Mouse (Mus musculus) lung, embryonic 16.5 days (tissue): Measurements from ENCODE around the gene Psd. TPM values are rescaled to one million over a fixed set of nuclear protein-coding genes. Genes with fewer than 3 reads are reported as not detected.

ENCODE experiments used
- ATAC-seq: fragments of 200-750 bp; cut with Nextera tagmentation; 2 replicates; pipeline ENCODE4 v1.8.0; 2017; ENCODE audit warnings: low read depth, mild to moderate bottlenecking, moderate library complexity
- H3K27ac ChIP-seq: fragments of 300-500 bp; sonication (generic); 2 replicates; pipeline ENCODE4 v1.5.1; 2014; ENCODE audit warnings: mild to moderate bottlenecking, control low read depth, low read length
- H3K27me3 ChIP-seq: fragments of 300-500 bp; sonication (generic); 2 replicates; pipeline ENCODE4 v1.6.1; 2014; ENCODE audit warnings: low read depth, low read length, mixed read lengths; ENCODE audit not compliant: control insufficient read depth, insufficient read depth
- H3K36me3 ChIP-seq: fragments of 300-500 bp; sonication (generic); 2 replicates; pipeline ENCODE4 v1.6.1; 2014; ENCODE audit warnings: low read length; ENCODE audit not compliant: control insufficient read depth, insufficient read depth
- H3K4me1 ChIP-seq: fragments of 300-500 bp; sonication (generic); replicated peaks from 2 replicates; pipeline ENCODE4 v1.6.1; 2014; ENCODE audit warnings: low read length, mixed read lengths; ENCODE audit not compliant: control insufficient read depth, insufficient read depth
- H3K4me2 ChIP-seq: fragments of 300-500 bp; sonication (generic); 2 replicates; pipeline ENCODE4 v1.6.1; 2014; ENCODE audit warnings: low read depth, low read length, control low read depth
- H3K4me3 ChIP-seq: fragments of 300-500 bp; sonication (generic); 2 replicates; pipeline ENCODE4 v1.5.1; 2014; ENCODE audit warnings: mild to moderate bottlenecking, low read length, control low read depth
- H3K9ac ChIP-seq: fragments of 300-500 bp; sonication (generic); 2 replicates; pipeline ENCODE4 v1.6.1; 2014; ENCODE audit warnings: low read length, control low read depth
- H3K9me3 ChIP-seq: fragments of 300-500 bp; sonication (generic); 2 replicates; pipeline ENCODE4 v1.6.1; 2016; ENCODE audit warnings: low read length; ENCODE audit not compliant: control insufficient read depth
- WGBS: fragments of 180-500 bp; shearing (Covaris S2); extraction: QIAGEN DNeasy Blood & Tissue Kit; methylation state at CpG from one replicate; pipeline ENCODE4 v1.1.7; 2014; 5-methylcytosine and 5-hydroxymethylcytosine counted together
- polyA plus RNA-seq: library from polyadenylated mRNA; unstranded; fragments of >200 nt; fragmentation: Nextera tagmentation; extraction: Ambion mirVana; gene quantifications from 2 replicates; pipeline ENCODE4 v1.2.1, GENCODE M21; 2015

Psd gene
- polyA plus RNA-seq, 1 experiment from 2014 or later, result 3.4 TPM

GRCm38 (mm10) chr19:46305432-46306267 is 21.3 kb downstream of the Psd start:
- WGBS, result under 1% methylated on average over 39 of the region's 43 CpGs

DNA sequence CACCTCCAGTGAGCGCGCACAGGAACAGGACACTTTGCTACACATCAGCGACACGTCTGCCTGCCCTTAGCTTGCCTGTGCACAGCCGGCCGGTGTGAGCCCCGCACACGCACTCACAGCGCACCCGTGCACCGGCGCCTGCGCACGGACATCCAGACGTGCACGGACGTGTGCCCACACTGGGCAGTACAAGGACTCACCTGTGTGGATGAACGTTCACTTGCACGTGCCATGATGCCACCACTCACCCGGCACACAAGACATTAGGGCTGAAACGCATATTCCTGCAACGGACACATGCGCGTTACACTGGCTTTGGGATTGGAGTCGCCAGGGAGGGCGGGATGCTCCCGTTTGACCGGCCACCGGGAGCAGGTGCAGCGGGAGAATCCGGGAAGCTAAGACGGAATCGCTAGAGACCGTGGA is 22.0 kb downstream of the Psd start:
- H3K4me1 ChIP-seq, result peaks cover 15% of the 10 kb centered on the region
- peak overlapping the region; percentile 96 for H3K27ac ChIP-seq
- peak overlapping the region; percentile 92 for H3K4me2 ChIP-seq
- H3K9me3 ChIP-seq, result no peaks in the 10 kb centered on the region
- ATAC-seq, result peak; percentile 29
- 0% methylated on average over 34 of the region's 34 CpGs for WGBS
- H3K9ac ChIP-seq, result peak overlapping the region; percentile 73
- no peaks in the 10 kb centered on the region for H3K27me3 ChIP-seq
- H3K4me3 ChIP-seq, result peak overlapping the region; percentile 81
- no peaks in the 10 kb centered on the region for H3K36me3 ChIP-seq

More at GRCm38 (mm10) chr19:46305432-46306267, 21.3 kb downstream of the Psd start:
- peak overlapping the region; percentile 96 for H3K27ac ChIP-seq
- peaks cover 2% of the 10 kb centered on the region; the same call in 1 of the 2 replicates for H3K36me3 ChIP-seq
- H3K4me2 ChIP-seq, result peak overlapping the region; percentile 92
- peaks cover 15% of the 10 kb centered on the region for H3K4me1 ChIP-seq
- no peaks in the 10 kb centered on the region for H3K27me3 ChIP-seq
- H3K4me3 ChIP-seq, result peak overlapping the region; percentile 81
- peak; percentile 78 for ATAC-seq
- no peaks in the 10 kb centered on the region for H3K9me3 ChIP-seq
- H3K9ac ChIP-seq, result peak overlapping the region; percentile 73

GRCm38 (mm10) chr19:46304216-46304841 is 22.6 kb downstream of the Psd start, which contains the start of gene Nfkb2:
Nfkb2 (plus strand) TSS chr19:46304320.
- 0% methylated on average over 39 of the region's 39 CpGs for WGBS
- H3K27ac ChIP-seq, result peak within 1 kb of the TSS; percentile 96
- no peaks in the 10 kb centered on the region for H3K9me3 ChIP-seq
- H3K36me3 ChIP-seq, result no peaks in the 10 kb centered on the region
- H3K4me3 ChIP-seq, result peak within 1 kb of the TSS; percentile 81
- no peaks in the 10 kb centered on the region for H3K27me3 ChIP-seq
- H3K4me1 ChIP-seq, result peaks cover 14% of the 10 kb centered on the region
- H3K9ac ChIP-seq, result peak within 1 kb of the TSS; percentile 73
- peak within 1 kb of the TSS; percentile 92 for H3K4me2 ChIP-seq
- ATAC-seq, result peak; percentile 93

DNA sequence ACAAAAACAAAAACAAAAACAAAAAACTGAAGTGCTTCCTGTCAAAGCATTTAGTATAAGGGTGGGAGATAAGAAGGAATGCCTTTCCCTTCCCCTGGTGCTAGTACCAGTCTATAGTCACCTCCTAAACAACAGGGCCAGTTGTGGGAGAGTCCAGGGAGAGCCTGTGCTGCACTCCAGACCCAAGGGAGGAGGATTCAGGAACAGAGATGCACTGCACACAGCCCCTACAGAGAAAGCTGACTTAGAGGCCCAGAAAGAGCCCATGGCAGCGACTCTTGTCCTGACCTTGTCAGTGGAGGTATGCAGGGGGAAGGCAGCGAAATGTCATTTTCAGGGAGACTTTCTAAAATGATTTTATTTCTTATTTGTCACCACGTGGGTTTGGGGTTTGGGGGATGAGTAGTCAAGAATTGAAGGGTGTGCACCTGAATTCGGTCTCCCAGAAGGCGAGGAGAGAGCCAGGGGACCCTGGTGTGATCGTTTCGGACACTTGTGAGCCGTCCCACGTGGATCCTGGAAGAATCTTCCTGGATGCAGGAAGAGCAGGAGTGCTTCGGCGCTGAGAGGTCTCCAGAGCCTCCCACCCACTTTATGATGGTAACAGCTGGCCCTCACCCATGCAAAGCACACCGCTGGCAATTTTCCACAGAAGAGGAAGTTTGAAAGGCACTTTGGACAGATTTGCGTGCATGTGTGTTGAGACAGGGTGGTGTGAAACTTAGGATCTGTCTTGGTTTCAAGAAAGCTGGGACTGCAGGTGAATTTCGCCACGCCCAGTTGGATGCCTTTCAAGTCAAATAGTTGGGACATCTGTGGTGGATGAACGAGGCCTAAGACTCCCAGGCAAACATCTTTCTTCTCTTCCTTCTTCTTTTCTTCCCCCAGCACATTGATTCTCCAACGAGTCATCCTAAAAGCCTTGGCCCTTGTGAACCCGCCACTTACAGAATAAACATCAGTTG is 23.4 kb downstream of the Psd start:
- Histone ChIP-seq H3K4me1 (peaks cover 8% of the 10 kb centered on the region), H3K4me3 (peak overlapping the region; percentile 81), H3K4me2 (peak overlapping the region; percentile 92), H3K27me3 (no peaks in the 10 kb centered on the region), H3K27ac (peak overlapping the region; percentile 96), H3K9ac (peak overlapping the region; percentile 73), H3K9me3 (no peaks in the 10 kb centered on the region), H3K36me3 (no peaks in the 10 kb centered on the region)
- WGBS, result 50% methylated on average over 18 of the region's 18 CpGs
- ATAC-seq, result no peak

DNA sequence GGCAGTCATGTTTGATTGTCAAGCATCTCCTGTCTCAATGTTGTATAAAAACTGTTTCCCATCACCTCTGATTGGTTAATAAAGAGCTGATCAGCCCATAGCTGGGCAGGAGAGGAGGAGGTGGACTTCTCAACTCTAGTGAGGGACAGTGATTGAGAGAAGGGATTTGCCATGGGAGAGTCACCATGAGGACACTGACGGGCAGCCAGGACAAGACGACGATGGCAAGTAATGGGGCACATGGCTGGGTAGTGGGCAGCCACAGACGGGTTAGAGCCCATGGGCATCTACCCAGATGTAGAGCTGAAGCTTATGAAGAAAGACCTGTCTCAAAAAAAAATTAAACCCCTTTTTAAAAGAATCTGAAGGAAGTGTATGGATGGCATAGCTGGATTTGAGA is 24.4 kb downstream of the Psd start:
- Histone ChIP-seq H3K4me2 (no peak overlapping the region), H3K9me3 (no peaks in the 10 kb centered on the region), H3K36me3 (no peaks in the 10 kb centered on the region), H3K9ac (no peak overlapping the region), H3K27ac (no peak overlapping the region), H3K4me3 (no peak overlapping the region), H3K4me1 (peaks cover 8% of the 10 kb centered on the region), H3K27me3 (no peaks in the 10 kb centered on the region)
- WGBS, result 84% methylated on average over 4 of the region's 4 CpGs
- no peak for ATAC-seq

DNA sequence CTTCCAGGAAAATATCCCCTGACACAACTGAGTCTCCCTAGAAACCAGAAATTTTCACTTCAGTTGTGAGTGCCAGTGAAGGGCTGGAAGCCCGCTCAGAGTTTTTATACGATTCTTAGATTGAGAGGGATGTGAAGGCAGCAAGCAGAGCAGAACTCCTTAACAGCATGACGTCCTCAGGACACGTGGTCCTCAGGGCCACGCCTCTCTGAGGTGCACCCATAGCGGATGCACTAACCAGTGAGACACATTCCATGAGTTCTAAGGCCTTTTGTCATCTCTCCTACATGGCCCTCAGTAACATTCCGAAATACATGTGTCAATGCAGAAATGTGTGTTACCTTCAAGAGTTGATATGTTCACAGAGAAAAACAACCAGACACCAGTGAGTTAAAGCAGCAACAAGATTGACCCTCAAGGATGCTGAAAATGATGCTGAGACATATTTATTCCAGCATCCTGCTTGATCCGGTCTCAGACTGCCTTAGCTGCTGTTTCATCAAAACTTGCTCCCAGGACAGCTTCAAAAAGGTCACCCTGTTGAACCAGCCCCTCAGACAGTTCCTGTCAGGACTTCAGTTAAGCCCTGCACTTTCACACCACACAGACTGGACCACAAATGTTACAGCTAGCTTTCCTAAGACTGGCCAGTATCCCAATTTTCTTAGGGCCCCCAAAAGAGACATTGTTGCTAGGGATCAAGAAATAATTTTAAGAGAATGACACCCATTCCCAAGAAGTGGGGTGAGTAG is 26.5 kb downstream of the Psd start:
- peaks cover 6% of the 10 kb centered on the region for H3K4me1 ChIP-seq
- H3K27ac ChIP-seq, result no peak overlapping the region
- no peaks in the 10 kb centered on the region for H3K36me3 ChIP-seq
- no peaks in the 10 kb centered on the region for H3K27me3 ChIP-seq
- H3K9ac ChIP-seq, result no peak overlapping the region
- H3K4me3 ChIP-seq, result no peak overlapping the region
- no peaks in the 10 kb centered on the region for H3K9me3 ChIP-seq
- ATAC-seq, result no peak
- H3K4me2 ChIP-seq, result no peak overlapping the region
- 39% methylated on average over 8 of the region's 8 CpGs for WGBS

DNA sequence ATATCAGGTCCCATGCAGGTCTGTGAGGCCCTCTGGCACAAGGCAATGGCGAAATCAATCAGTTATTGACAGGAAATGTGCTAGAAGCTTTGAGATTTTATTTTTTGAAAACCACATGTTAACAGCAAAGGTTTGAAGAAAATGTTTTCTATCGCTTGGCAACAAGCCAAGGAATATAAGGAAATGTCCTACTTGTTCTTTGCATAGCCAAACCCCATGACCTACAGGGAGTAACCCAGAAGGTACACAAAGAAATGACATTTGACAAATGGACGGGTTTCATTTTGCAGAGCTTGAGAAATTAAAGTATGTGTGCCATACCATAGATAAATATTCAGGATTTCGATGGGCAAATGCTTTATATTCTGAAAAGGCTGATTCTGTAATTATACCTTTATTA is 30.0 kb downstream of the Psd start:
- H3K27ac ChIP-seq, result no peak overlapping the region
- no peak for ATAC-seq
- WGBS, result 53% methylated on average over 4 of the region's 4 CpGs
- H3K4me3 ChIP-seq, result no peak overlapping the region
- H3K9me3 ChIP-seq, result no peaks in the 10 kb centered on the region
- no peak overlapping the region for H3K4me2 ChIP-seq
- H3K4me1 ChIP-seq, result no peaks in the 10 kb centered on the region
- H3K36me3 ChIP-seq, result no peaks in the 10 kb centered on the region
- H3K27me3 ChIP-seq, result peaks cover 2% of the 10 kb centered on the region; the same call in 1 of the 2 replicates
- H3K9ac ChIP-seq, result no peak overlapping the region

GRCm38 (mm10) chr19:46290535-46291105 is 36.3 kb downstream of the Psd start:
- 61% methylated on average over 12 of the region's 12 CpGs for WGBS

More at GRCm38 (mm10) chr19:46290535-46291105, 36.3 kb downstream of the Psd start:
- Histone ChIP-seq H3K4me3 (no peak overlapping the region), H3K27me3 (peaks cover 2% of the 10 kb centered on the region; the same call in 1 of the 2 replicates), H3K9me3 (no peaks in the 10 kb centered on the region), H3K36me3 (peaks cover 9% of the 10 kb centered on the region), H3K27ac (no peak overlapping the region), H3K4me2 (no peak overlapping the region), H3K9ac (no peak overlapping the region), H3K4me1 (no peaks in the 10 kb centered on the region)
- ATAC-seq, result no peak
